Mouse (Mus musculus) c-Kit-positive CD71-positive TER-119-positive erythroid progenitor cells, embryonic 14.5 days (primary cell): ENCODE data around the gene Tceanc2.
A peak's percentile ranks its signal among the peaks of the same experiment; 100 is the strongest.

Experiments
- DNase-seq: peaks from one replicate; pipeline ENCODE4 v3.0.0-alpha.2; 2013; ENCODE audit warnings: low spot score

Gene Tceanc2

GRCm38 (mm10) chr4:107126891-107127524, 51.9 kb downstream of the Tceanc2 start:
- DNase-seq, result no peak

- no peak for DNase-seq
Observed at GRCm38 (mm10) chr4:107126389-107126788, 52.5 kb downstream of the Tceanc2 start.

DNA sequence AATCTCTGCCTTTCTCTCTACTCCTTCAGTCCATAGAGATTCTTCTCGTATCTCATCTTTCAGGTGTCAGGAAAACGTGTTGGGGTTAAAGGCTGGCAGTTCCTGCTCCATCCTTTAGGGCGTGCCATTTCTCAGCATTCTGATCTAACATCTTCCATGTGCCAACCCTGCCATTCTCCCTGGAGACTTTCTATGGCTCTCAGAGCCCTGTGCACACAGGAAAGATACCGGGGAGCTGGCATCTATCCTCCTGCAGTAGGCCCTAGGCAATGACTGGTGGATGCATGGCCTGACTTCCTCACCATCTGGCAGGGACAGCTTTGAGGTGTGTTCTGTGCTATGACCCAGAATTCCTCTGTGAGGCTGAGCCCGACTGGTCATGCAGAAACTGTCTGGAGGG, 53.8 kb downstream of the Tceanc2 start:
- DNase-seq, result no peak

- no peak for DNase-seq
Observed at GRCm38 (mm10) chr4:107124376-107124775, 54.5 kb downstream of the Tceanc2 start.

- no peak for DNase-seq
Observed at GRCm38 (mm10) chr4:107121165-107121943, 57.6 kb downstream of the Tceanc2 start.

DNA sequence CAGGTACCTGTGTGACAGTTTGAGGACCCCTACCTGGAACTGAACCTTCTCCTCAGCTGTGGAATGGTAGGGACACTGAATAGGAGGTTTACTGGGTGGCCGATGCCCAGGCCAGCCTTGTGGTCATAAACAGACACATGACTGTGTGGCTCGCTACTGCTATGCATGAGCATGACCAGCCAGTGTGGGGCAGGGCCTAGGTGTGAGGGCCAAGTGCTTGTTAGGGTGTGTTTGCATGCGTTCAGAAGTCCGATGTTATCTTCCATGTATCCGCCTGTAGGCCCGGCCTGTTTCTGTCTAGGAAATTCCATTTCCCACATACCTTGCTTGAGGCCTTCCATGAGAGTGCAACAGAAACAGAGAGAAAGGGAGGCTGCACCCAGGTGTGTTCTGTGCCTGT, 58.2 kb downstream of the Tceanc2 start:
- DNase-seq, result no peak

DNA sequence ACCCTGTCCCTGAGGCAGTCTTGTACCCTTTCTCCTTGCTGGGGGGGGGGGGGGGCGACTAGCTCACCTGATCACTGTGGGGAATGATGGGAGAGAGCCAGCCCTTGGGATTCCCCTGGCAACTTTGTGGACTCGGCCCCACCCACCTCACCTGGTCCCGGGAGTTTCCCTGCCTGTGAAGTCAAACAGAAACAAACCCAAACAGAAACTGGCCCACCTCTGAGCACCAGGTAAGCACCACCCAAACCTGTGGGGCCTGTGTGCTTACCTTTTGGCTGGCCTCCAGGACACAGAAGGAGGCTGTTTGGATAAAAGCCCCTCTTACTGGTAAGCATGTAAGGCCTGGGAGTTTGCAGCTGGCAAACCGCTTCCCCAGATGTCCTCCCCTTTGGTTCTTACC, 59.9 kb downstream of the Tceanc2 start:
- no peak for DNase-seq

DNA sequence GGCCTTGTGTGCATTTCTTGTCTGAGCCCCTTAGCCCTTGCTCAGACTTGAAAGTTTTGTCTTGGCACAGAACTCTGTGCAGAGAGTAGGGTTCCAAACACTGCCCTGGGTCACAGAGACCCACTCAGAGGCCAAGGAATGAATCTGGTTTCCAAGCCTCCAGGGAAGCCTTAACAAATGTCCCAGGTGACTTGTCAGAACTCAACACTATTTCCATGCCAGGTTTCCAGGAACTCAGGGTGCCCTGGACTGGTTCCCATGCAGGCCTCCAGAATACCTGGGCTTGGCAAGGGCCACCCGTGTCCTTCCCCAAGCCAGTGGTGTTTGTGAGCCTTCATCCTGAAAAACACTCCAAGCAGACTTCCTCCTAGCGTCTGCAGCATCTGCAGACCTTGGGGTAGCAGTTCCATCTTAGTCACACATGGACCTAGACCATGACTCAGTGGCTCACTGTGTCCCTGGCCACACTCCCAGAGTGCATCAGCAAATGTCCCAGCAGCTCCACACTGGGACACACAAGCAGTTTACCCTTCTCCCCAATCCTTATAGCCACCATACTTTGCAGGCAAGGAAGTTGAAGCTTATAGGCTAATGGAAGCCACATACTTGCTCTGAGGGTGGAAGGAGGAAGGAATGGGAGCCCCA, 61.1 kb downstream of the Tceanc2 start:
- DNase-seq, result no peak

DNA sequence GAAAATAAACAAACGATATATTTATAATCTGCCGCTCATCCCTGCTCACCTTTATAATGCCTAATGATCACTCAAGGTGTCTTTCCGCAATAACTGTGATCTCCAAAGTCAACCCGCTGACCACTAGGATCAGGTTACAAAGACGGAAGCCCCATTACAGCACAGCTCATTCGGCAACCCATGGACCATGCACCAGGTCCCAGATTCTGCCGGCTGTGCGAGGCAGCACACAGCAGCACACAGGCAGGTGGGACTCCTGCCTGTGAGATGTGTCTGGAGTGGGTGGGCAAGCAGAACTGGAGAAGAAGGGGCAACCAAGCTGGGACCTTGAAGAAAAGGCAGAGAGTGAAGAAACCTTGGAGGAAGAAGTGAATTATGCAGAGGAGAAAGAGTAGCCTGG, 64.6 kb downstream of the Tceanc2 start:
- DNase-seq, result no peak

GRCm38 (mm10) chr4:107109181-107109580, 69.7 kb downstream of the Tceanc2 start:
- DNase-seq, result peak; percentile 42

- DNase-seq, result no peak
Observed at GRCm38 (mm10) chr4:107108291-107108731, 70.6 kb downstream of the Tceanc2 start.

GRCm38 (mm10) chr4:107106777-107107176, 72.1 kb downstream of the Tceanc2 start:
- DNase-seq, result no peak

GRCm38 (mm10) chr4:107102220-107102619, 76.7 kb downstream of the Tceanc2 start:
- no peak for DNase-seq

DNA sequence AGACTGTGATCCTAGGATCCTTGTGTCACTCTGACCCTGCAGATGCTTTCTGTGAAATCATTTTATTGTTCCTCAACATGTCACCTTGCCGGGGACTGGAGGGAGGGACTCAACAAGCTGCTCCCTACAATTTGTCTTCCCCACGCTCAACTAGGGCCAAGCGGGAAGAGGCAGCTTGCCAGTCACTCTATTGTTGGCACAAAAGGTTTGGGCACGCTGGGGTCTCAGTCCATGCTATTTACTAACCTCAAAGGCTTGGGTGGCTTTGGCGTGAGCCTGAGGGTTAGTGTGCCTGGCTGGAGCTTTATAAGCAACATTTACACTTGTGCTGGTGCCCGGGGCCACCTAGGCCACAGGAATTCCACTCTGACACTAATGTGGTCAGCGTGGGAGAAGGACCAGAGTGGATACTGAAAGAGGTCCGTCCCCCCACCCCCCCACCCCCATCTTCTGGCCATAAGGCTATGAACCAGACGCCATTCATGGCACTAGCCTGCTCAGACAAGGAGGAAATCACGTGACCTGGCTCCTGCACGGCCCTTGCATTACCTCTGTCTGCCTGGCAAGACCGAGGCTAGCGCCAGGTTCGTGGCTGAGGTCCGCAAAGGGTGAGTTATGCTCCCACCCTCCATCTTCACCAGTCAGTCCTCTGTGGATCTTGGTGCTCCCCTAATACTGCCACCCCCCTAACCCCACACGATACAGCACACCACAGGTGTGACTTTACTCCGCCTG, 80.0 kb downstream of the Tceanc2 start:
- DNase-seq, result no peak

DNA sequence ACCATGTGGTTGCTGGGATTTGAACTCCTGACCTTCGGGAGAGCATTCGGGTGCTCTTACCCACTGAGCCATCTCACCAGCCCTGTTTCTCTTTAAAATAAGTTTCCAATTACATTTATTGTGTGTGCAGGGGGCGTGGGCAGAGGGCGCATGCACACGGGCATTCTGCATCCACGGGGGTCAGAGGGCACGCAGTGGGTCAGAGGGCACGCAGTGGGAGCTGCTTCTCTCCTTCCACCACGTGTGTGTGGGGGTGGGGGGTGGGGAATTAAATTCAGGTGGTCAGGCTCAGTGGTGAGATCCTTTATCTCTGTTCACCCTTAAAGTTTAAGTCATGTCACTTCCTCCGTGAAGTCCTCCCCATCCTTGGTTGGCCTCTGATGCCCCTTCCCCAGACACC, 80.5 kb downstream of the Tceanc2 start:
- no peak for DNase-seq

DNA sequence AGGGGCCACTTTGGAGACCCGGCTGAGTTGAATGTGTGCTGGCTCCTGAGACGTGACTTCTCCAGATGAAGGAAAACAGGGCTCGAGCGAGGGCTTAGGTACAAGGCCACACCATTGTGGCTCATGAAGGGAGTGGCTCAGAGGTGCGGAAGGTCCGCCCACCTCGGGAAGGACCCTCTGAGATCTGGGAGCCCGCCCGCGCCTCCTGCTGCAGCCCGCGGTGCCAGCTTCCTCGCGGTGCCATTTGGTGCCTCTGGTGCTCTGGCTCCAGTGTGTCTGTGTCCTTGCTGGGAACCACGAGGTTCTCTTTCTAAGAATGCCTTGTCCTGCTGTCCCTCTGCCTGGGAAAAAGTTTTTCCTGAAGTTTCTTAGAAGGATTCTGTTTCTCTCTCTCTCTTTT, 81.0 kb downstream of the Tceanc2 start:
- no peak for DNase-seq

DNA sequence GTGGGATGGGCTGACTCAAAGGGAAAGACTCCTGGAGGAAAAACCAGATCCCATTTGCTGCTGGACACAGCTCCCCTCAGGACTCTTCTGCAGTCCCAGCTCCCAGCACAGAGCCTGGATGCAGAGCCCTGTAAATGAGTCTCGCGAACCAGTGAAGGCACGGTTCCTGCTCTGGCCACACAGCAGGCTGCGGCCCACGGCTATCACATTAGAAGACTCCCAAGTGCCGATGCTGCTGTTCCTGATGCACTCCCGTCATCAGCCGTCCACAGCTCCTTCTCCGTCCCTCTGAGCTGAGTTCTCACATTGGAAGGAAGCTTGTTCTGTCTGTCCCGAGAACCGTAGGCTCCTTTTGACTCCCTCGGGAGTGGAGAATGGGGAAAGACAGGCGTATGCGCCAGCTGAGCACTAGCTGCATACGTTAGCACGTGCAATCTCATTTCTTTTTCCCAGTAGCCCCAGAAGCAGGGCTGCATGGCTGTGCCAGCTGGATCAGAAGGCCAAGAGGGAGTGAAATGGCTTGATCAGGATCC, 82.0 kb downstream of the Tceanc2 start, which contains the start of gene Cdcp2:
TSS of gene Cdcp2 (plus strand) at position 51 of the 533 bp plus-strand sequence.
- DNase-seq, result no peak

- DNase-seq, result no peak
Observed at GRCm38 (mm10) chr4:107096043-107096442, 82.9 kb downstream of the Tceanc2 start.

GRCm38 (mm10) chr4:107094484-107095187, 84.3 kb downstream of the Tceanc2 start:
- DNase-seq, result no peak

DNA sequence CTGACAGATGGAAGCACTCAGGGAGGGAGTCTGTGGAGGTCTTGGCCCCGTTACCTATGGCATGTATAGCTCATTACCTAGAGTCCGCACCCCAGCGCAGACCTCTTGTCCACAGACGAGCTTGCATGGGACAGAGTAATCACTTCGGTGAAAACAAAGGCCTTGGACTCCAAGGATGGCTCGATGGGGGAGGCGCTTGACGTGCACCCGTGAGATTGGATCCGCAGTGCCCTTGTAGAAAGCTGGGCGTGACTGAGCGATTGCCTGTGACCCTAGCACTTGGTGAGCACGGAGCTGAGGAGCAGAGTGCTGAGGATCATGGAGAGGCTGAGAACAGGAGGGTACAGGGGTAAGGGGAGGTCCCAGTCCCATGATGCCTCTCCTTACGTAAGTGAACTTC, 87.2 kb downstream of the Tceanc2 start:
- no peak for DNase-seq

GRCm38 (mm10) chr4:107084858-107085257, 94.1 kb downstream of the Tceanc2 start:
- DNase-seq, result no peak
